Mouse (Mus musculus): ENCODE results near the gene Ptgds.
A peak's percentile ranks its signal among the peaks of the same experiment; 100 is the strongest.

The Ptgds gene

GRCm38 (mm10) chr2:25469969-25470368 is at the start of gene Ptgds:
TSS of gene Ptgds (minus strand) at chr2:25470046.
- DNase-seq (ENCODE audit: low spot score in 2 of 2), result no peak

DNA sequence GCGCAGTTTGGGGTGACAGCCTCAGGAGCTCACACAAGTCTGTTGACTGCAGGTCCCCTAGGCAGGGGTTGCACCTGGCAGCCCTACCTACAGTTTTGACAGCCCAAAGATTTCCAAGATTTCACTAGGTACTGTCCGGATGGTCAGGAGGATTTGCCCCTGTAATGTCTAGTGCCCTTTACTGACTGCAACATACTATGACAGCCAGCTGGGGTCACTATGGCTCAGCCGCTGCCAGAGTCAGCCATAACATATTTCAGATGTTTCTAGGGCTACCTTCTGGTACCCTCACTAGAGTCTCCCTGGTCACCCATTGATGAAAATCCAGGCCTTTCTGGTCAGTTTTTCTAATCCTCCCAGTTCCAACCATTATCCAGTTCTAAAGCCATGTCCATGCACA is 40.1 kb upstream of the Ptgds start:
- no peak for DNase-seq (ENCODE audit: low spot score in 2 of 2)

GRCm38 (mm10) chr2:25506964-25507363 is 37.1 kb upstream of the Ptgds start:
- DNase-seq (ENCODE audit: low spot score in 2 of 2), result no peak

DNA sequence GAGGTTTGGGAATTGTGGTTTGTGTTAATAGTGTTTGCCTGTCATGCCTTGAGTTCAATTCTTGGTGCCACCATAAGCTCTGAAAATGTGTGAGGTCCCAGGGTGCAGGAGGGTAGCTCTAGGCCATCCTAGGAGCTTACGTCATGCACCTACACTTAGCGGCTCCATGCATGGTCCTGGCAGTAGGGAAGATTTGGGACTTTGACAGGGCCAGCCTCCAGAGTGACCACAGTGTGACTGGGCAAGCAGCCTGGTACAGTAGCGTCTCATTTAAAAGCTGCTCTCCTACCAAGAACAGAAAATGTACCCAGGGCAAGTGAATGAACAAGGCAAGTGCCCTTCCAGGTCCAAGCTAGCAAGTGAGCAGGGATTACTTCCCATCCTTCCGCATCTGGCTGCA is 36.0 kb upstream of the Ptgds start:
- no peak for DNase-seq (ENCODE audit: low spot score in 2 of 2)

GRCm38 (mm10) chr2:25505000-25505399 is 35.2 kb upstream of the Ptgds start:
- DNase-seq (ENCODE audit: low spot score in 2 of 2), result no peak

DNA sequence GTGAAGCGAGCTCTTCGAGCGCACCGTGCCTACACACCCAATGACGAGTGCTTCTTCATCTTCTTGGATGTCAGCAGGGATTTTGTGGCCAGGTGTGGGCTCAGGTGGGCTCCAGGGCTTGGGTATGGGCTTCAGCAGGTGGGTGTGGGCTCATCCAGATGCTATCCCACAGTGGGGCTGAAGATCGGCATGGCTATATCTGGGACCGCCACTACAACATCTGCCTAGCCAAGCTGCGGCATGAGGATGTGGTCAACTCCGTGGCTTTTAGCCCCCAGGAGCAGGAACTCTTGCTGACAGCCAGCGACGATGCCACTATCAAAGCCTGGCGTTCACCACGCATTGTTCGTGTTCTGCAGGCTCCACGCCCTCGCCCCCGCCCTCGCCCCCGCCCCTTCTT is 34.7 kb upstream of the Ptgds start:
- DNase-seq (ENCODE audit: low spot score in 2 of 2), result no peak

- DNase-seq (ENCODE audit: low spot score in 2 of 2), result no peak
Observed at GRCm38 (mm10) chr2:25502726-25503125, 32.9 kb upstream of the Ptgds start.

GRCm38 (mm10) chr2:25501593-25502486 is 32.0 kb upstream of the Ptgds start, which contains the start of gene C8g:
TSS of gene C8g (minus strand) at chr2:25501719.
- DNase-seq (ENCODE audit: low spot score in 2 of 2), result no peak

- peak; percentile 84 to 90 for DNase-seq (ENCODE audit: low spot score in 2 of 2)
Observed at GRCm38 (mm10) chr2:25500576-25501405, 30.9 kb upstream of the Ptgds start, which contains the start of gene Fbxw5. TSS of gene Fbxw5 (plus strand) at chr2:25500750.

GRCm38 (mm10) chr2:25500071-25500575 is 30.3 kb upstream of the Ptgds start:
- no peak for DNase-seq (ENCODE audit: low spot score in 2 of 2)

DNA sequence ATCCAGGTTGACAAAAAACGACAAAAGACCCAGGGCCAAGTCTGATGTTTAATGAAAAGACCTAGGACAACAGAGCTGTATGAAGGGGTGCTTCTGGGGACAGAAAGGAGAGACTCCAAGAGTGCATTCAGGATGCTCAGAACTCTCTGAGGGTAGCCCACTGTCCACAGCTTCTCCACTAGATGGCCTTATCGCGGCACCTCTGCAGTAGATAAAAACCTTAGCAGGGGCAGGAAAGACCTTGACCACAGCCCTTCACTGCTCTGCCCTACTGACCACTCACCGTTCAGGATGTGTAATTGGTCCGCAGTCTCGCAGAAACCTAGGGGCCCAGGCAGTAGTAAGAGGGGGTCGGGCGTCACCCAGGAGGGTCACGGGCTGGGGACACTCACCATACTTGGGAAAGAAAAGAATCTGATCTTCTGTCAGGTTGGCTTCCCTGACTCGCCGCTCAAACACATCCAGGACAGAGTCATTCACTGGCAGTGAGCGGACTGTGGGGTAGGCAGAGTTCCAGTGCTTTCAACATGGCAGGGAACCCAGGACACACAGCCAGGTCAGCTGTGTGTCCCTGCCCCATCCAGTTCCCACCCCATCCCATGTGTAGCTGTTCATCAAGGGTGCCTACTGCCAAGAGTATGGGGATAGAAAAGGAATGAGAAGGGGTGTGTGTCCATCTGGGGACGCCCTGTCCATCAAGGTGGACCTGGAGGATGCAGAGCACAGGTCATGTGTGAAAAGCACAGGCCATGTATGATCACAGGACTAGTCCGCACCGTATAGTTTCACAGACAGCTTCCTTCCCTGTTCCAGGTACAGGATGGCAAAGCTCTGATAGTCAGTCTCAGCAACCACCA is 29.0 kb upstream of the Ptgds start:
- DNase-seq (ENCODE audit: low spot score in 2 of 2), result no peak

GRCm38 (mm10) chr2:25497846-25498575 is 28.2 kb upstream of the Ptgds start:
- no peak for DNase-seq (ENCODE audit: low spot score in 2 of 2)

GRCm38 (mm10) chr2:25496462-25496861 is 26.6 kb upstream of the Ptgds start:
- no peak for DNase-seq (ENCODE audit: low spot score in 2 of 2)

DNA sequence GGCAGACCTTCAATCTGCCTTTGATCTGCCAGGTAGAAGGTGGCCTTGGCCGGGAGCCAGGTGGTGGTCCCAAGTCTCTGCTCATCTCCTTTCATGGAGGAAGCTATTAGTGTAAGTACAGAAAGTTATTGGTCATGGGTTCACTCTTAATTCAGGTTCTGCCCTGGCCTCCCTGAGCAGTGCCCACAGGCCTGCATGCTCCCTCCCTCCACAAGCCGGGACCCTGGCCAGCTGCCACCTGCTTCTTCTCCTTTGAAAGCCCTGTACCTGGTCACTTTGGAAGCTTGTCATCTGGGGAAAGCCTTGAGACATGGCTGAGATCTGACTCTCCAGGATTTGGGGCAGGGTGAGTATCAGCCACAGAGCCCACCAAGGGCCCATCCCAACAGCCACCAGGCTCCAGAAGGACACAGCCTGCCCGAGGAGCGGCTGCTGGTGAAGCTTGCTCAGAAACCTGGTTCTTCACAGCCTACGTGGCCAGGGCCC is 23.7 kb upstream of the Ptgds start, which contains the start of gene Lcn12:
TSS of gene Lcn12 (minus strand) at position 436 of the 486 bp plus-strand sequence.
- no peak for DNase-seq (ENCODE audit: low spot score in 2 of 2)

- DNase-seq (ENCODE audit: low spot score in 2 of 2), result no peak
Observed at GRCm38 (mm10) chr2:25492988-25493387, 23.1 kb upstream of the Ptgds start.

GRCm38 (mm10) chr2:25488671-25489068 is 18.8 kb upstream of the Ptgds start:
- DNase-seq (ENCODE audit: low spot score in 2 of 2), result no peak

DNA sequence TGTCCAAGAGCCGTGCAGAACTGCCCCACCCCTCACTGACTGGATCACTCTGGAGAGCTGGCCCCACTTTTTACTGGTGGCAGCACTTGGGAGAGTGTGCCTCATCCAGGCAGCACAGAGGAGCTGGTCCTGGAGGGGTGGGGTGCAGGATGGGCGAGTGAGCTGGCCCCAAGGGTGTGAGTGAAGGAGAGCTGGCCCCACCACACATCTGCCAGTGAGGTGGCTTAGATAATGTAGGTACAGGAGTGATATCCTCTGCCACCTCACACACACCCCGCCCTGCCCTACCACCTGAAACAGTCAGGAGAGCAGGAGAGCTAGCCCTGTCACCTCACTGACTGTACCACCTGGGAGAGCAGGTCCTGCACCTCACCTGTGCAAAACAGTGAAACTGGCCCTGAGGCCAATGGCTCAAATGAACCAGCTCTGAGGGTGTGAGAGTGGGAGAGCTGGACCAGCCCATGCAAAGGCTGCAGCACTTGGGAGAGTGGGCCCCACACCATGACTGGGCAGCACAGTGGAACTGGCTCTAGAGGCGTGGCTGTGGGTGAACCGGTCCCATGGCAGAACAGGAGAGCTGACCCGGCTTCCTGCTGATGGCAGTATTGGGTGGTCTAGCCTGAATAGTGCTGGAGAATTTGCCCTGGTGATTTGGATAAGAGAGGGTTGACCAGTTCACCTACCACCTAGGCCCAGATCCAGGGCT is 18.3 kb upstream of the Ptgds start:
- no peak for DNase-seq (ENCODE audit: low spot score in 2 of 2)

- no peak for DNase-seq (ENCODE audit: low spot score in 2 of 2)
Observed at GRCm38 (mm10) chr2:25484901-25485647, 15.2 kb upstream of the Ptgds start.

- DNase-seq (ENCODE audit: low spot score in 2 of 2), result no peak
Observed at GRCm38 (mm10) chr2:25482969-25483368, 13.1 kb upstream of the Ptgds start.

All from heart, adult 9 months (tissue).